In genomic region chr8:84336376-84336775, GRCm38 (mm10) we compare ENCODE assay signal across 23 mouse cellular contexts. TPM values are rescaled to one million over a fixed set of nuclear protein-coding genes. Genes with fewer than 3 reads are reported as not detected.
A peak's percentile ranks its signal among the peaks of the same experiment; 100 is the strongest.
DNase-seq lines count a peak whose midpoint lies in the region; ATAC-seq and TF ChIP-seq lines count a peak whose summit lies in the region.
"Had no signal": no experiment of that assay in that cellular context is flagged by ENCODE, and none has a peak within 500 bp of the region (broad histone marks: within the 10 kb centered on the region; RNA-seq: fewer than 3 reads in every experiment).

No protein-coding gene starts in this region.

- TF ChIP-seq POLR2A in CH12.LX (IDR thresholded peaks at IDR 0.05; ENCODE audit: low read depth, low read length) = no peak
- TF ChIP-seq POLR2A in embryonic fibroblast, embryonic 13.5 days (IDR thresholded peaks at IDR 0.05; ENCODE audit: low read depth, low read length) = no peak
- TF ChIP-seq POLR2A in heart, adult 2 months (IDR thresholded peaks at IDR 0.05; ENCODE audit: insufficient read depth, low read depth, low read length) = no peak

- H3K27me3 ChIP-seq in CH12.LX (replicated peaks) = peaks cover 73% of the 10 kb centered on the region
- no peaks in the 10 kb centered on the region for H3K27me3 ChIP-seq in heart, adult 2 months (ENCODE audit: control insufficient read depth, insufficient read depth, low read length)

- TF ChIP-seq RAD21 in CH12.LX (IDR thresholded peaks at IDR 0.05; ENCODE audit: low read depth, low read length) = no peak

- intact Hi-C loops in gastrocnemius, adult 2 months (cut with DNase I) = no loop called here
- intact Hi-C loops in gastrocnemius, postnatal 36 days (cut with DNase I) = loop anchor here (5.0 kb wide), 1 partner anchor 34 kb away; no protein-coding TSS in a partner anchor
- intact Hi-C loops in heart, adult 2 months (cut with DNase I) = no loop called here

- H3K9ac ChIP-seq in CH12.LX (ENCODE audit: insufficient read depth, low read depth) = no peak overlapping the region
- no peak overlapping the region for H3K9ac ChIP-seq in heart, adult 2 months (ENCODE audit: low read depth, low read length)
- H3K9ac ChIP-seq: embryonic facial prominence, embryonic 13.5 days; heart, embryonic 13.5 days; hindbrain, embryonic 13.5 days; limb, embryonic 12.5 days; liver, embryonic 12.5 days; lung, embryonic 14.5 days; neural tube, embryonic 13.5 days had no signal

- dilution Hi-C loops in CH12.LX (cut with MboI; ENCODE audit: extremely low pct_ligation_motif_present, extremely low pct_unique_long_range_greater_than_20kb, low sequenced_read_pairs) = no loop called here

- DNase-seq in gastrocnemius, adult 2 months = no peak
- DNase-seq in gastrocnemius, postnatal 36 days = no peak
- peak; percentile 62 for DNase-seq in 3134 (ENCODE audit: extremely low read depth, insufficient read length, low spot score)
- DNase-seq in CH12.LX (ENCODE audit: extremely low read depth) = peak; percentile 44
- no peak for DNase-seq in embryo, embryonic 10.5 days (ENCODE audit: low spot score)
- DNase-seq in heart, adult 2 months = no peak
- DNase-seq: cerebellum, adult 8-10 months; kidney, adult 2 months; kidney, postnatal 10 days; lung, embryonic 14.5 days; lung, postnatal 4 days; right cerebral cortex, postnatal 4 days; thymus, postnatal 14 days had no signal

- TF ChIP-seq EP300 in CH12.LX (IDR thresholded peaks at IDR 0.05; ENCODE audit: low read length) = no peak; the same call in 1 of the 2 replicates
- no peak for TF ChIP-seq EP300 in heart, adult 2 months (IDR thresholded peaks at IDR 0.05; ENCODE audit: insufficient read depth, low read depth, low read length)

- no peaks in the 10 kb centered on the region for H3K79me2 ChIP-seq in CH12.LX (replicated peaks; ENCODE audit: control insufficient read depth, extremely low read depth, insufficient read depth, poor library complexity, severe bottlenecking)
- no peaks in the 10 kb centered on the region for H3K79me2 ChIP-seq in heart, adult 2 months (replicated peaks; ENCODE audit: control insufficient read depth, insufficient read depth, low read length)

- H3K4me2 ChIP-seq in CH12.LX (ENCODE audit: insufficient read depth, low read depth, poor library complexity, severe bottlenecking) = no peak overlapping the region
- H3K4me2 ChIP-seq: embryonic facial prominence, embryonic 13.5 days; heart, embryonic 13.5 days; hindbrain, embryonic 13.5 days; limb, embryonic 12.5 days; liver, embryonic 12.5 days; lung, embryonic 14.5 days; neural tube, embryonic 13.5 days had no signal

- no peak for TF ChIP-seq CTCF in gastrocnemius, adult 2 months (IDR thresholded peaks at IDR 0.05)
- no peak for TF ChIP-seq CTCF in CH12.LX (conservative IDR thresholded peaks at IDR 0.05 in 1 of 2, IDR thresholded peaks at IDR 0.05 in 1 of 2; ENCODE audit: low read depth in 2 of 2, low read length in 2 of 2)
- no peak for TF ChIP-seq CTCF in embryonic fibroblast, embryonic 13.5 days (IDR thresholded peaks at IDR 0.05; ENCODE audit: borderline replicate concordance, insufficient read depth, low read length)
- TF ChIP-seq CTCF in heart, adult 2 months (IDR thresholded peaks at IDR 0.05) = no peak

- no peak for ATAC-seq in erythroid progenitor cell, adult 5-6 weeks (replicated peaks; ENCODE audit: low FRiP score, poor library complexity, severe bottlenecking)
- ATAC-seq: inflammation-experienced regulatory T-cells, adult 6 months; liver, embryonic 12.5 days had no signal

- no peaks in the 10 kb centered on the region for H3K9me3 ChIP-seq in CH12.LX (replicated peaks; ENCODE audit: low read length)
- H3K9me3 ChIP-seq: embryonic facial prominence, embryonic 13.5 days; heart, embryonic 13.5 days; hindbrain, embryonic 13.5 days; limb, embryonic 12.5 days; liver, embryonic 12.5 days; midbrain, embryonic 10.5 days; neural tube, embryonic 13.5 days had no signal

- WGBS in heart, adult 2 months = 61% methylated on average over 6 of the region's 6 CpGs

- peaks cover 4 to 7% of the 10 kb centered on the region in 2 experiments; a peak in 3 of 4 replicates for H3K4me1 ChIP-seq in CH12.LX (ENCODE audit: control insufficient read depth in 1 of 2, insufficient read depth in 2 of 2)
- H3K4me1 ChIP-seq in embryonic fibroblast, embryonic 13.5 days (ENCODE audit: control insufficient read depth, insufficient read depth, low read length) = peaks cover 5% of the 10 kb centered on the region
- H3K4me1 ChIP-seq in heart, adult 2 months (ENCODE audit: control insufficient read depth, insufficient read depth, low read length) = no peaks in the 10 kb centered on the region
- H3K4me1 ChIP-seq: heart, embryonic 13.5 days; liver, embryonic 12.5 days had no signal

- no peaks in the 10 kb centered on the region for H3K36me3 ChIP-seq in CH12.LX (replicated peaks in 1 of 2; ENCODE audit: control insufficient read depth in 1 of 2, insufficient read depth in 1 of 2, low read length in 1 of 2)
- H3K36me3 ChIP-seq in heart, adult 2 months (ENCODE audit: control insufficient read depth, insufficient read depth, low read length) = no peaks in the 10 kb centered on the region
- H3K36me3 ChIP-seq: embryonic facial prominence, embryonic 13.5 days; heart, embryonic 13.5 days; hindbrain, embryonic 13.5 days; limb, embryonic 12.5 days; liver, embryonic 12.5 days; midbrain, embryonic 10.5 days; neural tube, embryonic 13.5 days had no signal

- in situ Hi-C loops in CH12.LX (cut with MboI; ENCODE audit: low pct_ligation_motif_present, low pct_unique_long_range_greater_than_20kb, low sequenced_read_pairs) = loop anchor here (25.0 kb wide), 1 partner anchor 299 kb away; the partner anchor contains the start of genes Il27ra and Rln3

- peak overlapping the region; percentile 12; the same call in 1 of the 2 replicates for H3K27ac ChIP-seq in gastrocnemius, adult 2 months
- no peak overlapping the region for H3K27ac ChIP-seq in CH12.LX (ENCODE audit: insufficient read depth, low read depth)
- H3K27ac ChIP-seq in embryonic fibroblast, embryonic 13.5 days (ENCODE audit: insufficient read depth, low read length) = peak overlapping the region; percentile 76
- no peak overlapping the region for H3K27ac ChIP-seq in heart, adult 2 months
- H3K27ac ChIP-seq: embryonic facial prominence, embryonic 13.5 days; heart, embryonic 13.5 days; hindbrain, embryonic 13.5 days; limb, embryonic 12.5 days; liver, embryonic 12.5 days; midbrain, embryonic 10.5 days; neural tube, embryonic 13.5 days had no signal

- H3K4me3 ChIP-seq in gastrocnemius, adult 2 months = no peak overlapping the region
- no peak overlapping the region for H3K4me3 ChIP-seq in CH12.LX (replicated peaks in 1 of 3; ENCODE audit: low read depth in 2 of 3, low read length in 2 of 3, poor library complexity in 1 of 3)
- no peak overlapping the region for H3K4me3 ChIP-seq in embryonic fibroblast, embryonic 13.5 days (ENCODE audit: insufficient read depth, low read length)
- no peak overlapping the region for H3K4me3 ChIP-seq in heart, adult 2 months
- H3K4me3 ChIP-seq: embryonic facial prominence, embryonic 13.5 days; heart, embryonic 13.5 days; hindbrain, embryonic 13.5 days; limb, embryonic 12.5 days; liver, embryonic 12.5 days; midbrain, embryonic 10.5 days; neural tube, embryonic 13.5 days had no signal

TF ChIP-seq in CH12.LX, 34 proteins besides CTCF, POLR2A, EP300 and RAD21:
- TF ChIP-seq CHD1 (IDR thresholded peaks at IDR 0.05; ENCODE audit: low read depth, low read length) = no peak
- TF ChIP-seq BHLHE40 (IDR thresholded peaks at IDR 0.05; ENCODE audit: low read depth, low read length) = peak; percentile 48
- TF ChIP-seq ETS1 (conservative IDR thresholded peaks at IDR 0.05; ENCODE audit: low read depth, low read length) = peak; percentile 54
- TF ChIP-seq IRF4 (IDR thresholded peaks at IDR 0.05; ENCODE audit: low read depth, low read length) = peak; percentile 47; the same call in 1 of the 2 replicates
- TF ChIP-seq MEF2A (IDR thresholded peaks at IDR 0.05; ENCODE audit: borderline replicate concordance, low read depth, low read length) = peak; percentile 60; the same call in 1 of the 2 replicates

RNA-seq across cellular contexts. Expression of gene Cacna1a, which starts 51.9 kb away (rescaled TPM):
- 1 to 10 TPM; 4.7 to 6.1 TPM for total RNA-seq in gastrocnemius, adult 2 months (2021)
- 1 to 10 TPM; 3.3 to 3.8 TPM for total RNA-seq in gastrocnemius, postnatal 36 days (2021)
- total RNA-seq in CH12.LX (2012; rRNA removed) (6.9 and 9.1 TPM in 2 replicates), CH12.LX (2014; rRNA removed) (2.6 and 2.7 TPM in 2 replicates)
- 8.2 and 9.4 TPM in 2 replicates for polyA plus RNA-seq in CH12.LX (2012; ENCODE audit: insufficient read length, low read depth)
- 7.2 and 8.8 TPM in 2 replicates for polyA plus RNA-seq in embryonic fibroblast, embryonic 13.5 days (2011; ENCODE audit: insufficient read length, low read depth, missing spikeins)
- total RNA-seq in erythroid progenitor cell, adult 5-6 weeks (2015; ENCODE audit: low replicate concordance) = not detected in 2 replicates
- not detected in 2 replicates for total RNA-seq in erythroid progenitor cell, adult 5-6 weeks (2017; ENCODE audit: low replicate concordance)
- total RNA-seq in heart, adult 2 months (2021) = 1 to 10 TPM; 2.5 to 2.7 TPM
- 4.4 and 5.9 TPM in 2 replicates for polyA plus RNA-seq in heart, adult 2 months (2012; rRNA removed)

Comparison
In these comparisons a context has a peak if more than half of its experiments do, and no peak if none do; other contexts are left out.
1. DNase-seq: peak in 3134 (single experiment) and CH12.LX (single experiment); none in gastrocnemius, adult 2 months (single experiment), gastrocnemius, postnatal 36 days (0 of 2), embryo, embryonic 10.5 days (single experiment) and heart, adult 2 months (0 of 2).
2. H3K27ac ChIP-seq: peak in gastrocnemius, adult 2 months (single experiment) and embryonic fibroblast, embryonic 13.5 days (single experiment); none in CH12.LX (single experiment) and heart, adult 2 months (single experiment).